Mouse (Mus musculus) embryonic facial prominence, embryonic 15.5 days (tissue): ENCODE measurements around the gene Kif19a. TPM values are rescaled to one million over a fixed set of nuclear protein-coding genes. Genes with fewer than 3 reads are reported as not detected.

Experiments used
- ATAC-seq: fragments of 200-750 bp; cut with Nextera tagmentation; 2 replicates; pipeline ENCODE4 v1.8.0; 2017; ENCODE audit warnings: low read depth, moderate TSS enrichment; ENCODE audit not compliant: insufficient number of reproducible peaks, low FRiP score, low TSS enrichment
- H3K27ac ChIP-seq: fragments of 300-500 bp; sonication (generic); replicated peaks from 2 replicates; pipeline ENCODE4 v1.5.1; 2015; ENCODE audit warnings: mild to moderate bottlenecking, inconsistent platforms
- H3K27me3 ChIP-seq: fragments of 300-500 bp; sonication (generic); 2 replicates; pipeline ENCODE4 v1.6.1; 2015; ENCODE audit warnings: inconsistent platforms
- H3K36me3 ChIP-seq: fragments of 300-500 bp; sonication (generic); 2 replicates; pipeline ENCODE4 v1.6.1; 2015; ENCODE audit warnings: mild to moderate bottlenecking, inconsistent platforms
- H3K4me1 ChIP-seq: fragments of 300-500 bp; sonication (generic); 2 replicates; pipeline ENCODE4 v1.6.1; 2015; ENCODE audit warnings: inconsistent platforms
- H3K4me2 ChIP-seq: fragments of 300-500 bp; sonication (generic); replicated peaks from 2 replicates; pipeline ENCODE4 v1.6.1; 2015; ENCODE audit warnings: mild to moderate bottlenecking, inconsistent platforms
- H3K4me3 ChIP-seq: fragments of 300-500 bp; sonication (generic); replicated peaks from 2 replicates; pipeline ENCODE4 v1.5.1; 2015; ENCODE audit warnings: mild to moderate bottlenecking, inconsistent platforms
- H3K9ac ChIP-seq: fragments of 300-500 bp; sonication (generic); 2 replicates; pipeline ENCODE4 v1.6.1; 2015; ENCODE audit warnings: inconsistent platforms
- H3K9me3 ChIP-seq: fragments of 300-500 bp; sonication (generic); replicated peaks from 2 replicates; pipeline ENCODE4 v1.6.1; 2016; ENCODE audit warnings: inconsistent platforms
- WGBS: fragments of 180-500 bp; shearing (Covaris S2); methylation state at CpG from one replicate; pipeline ENCODE4 v1.1.7; 2015; 5-methylcytosine and 5-hydroxymethylcytosine counted together
- polyA plus RNA-seq: library from polyadenylated mRNA; unstranded; fragments of >200 nt; fragmentation: Nextera tagmentation; extraction: Ambion mirVana; gene quantifications from 2 replicates; pipeline ENCODE4 v1.2.1, GENCODE M21; 2015

Kif19a gene
- polyA plus RNA-seq, 1 experiment from 2014 or later = 3.2 TPM

GRCm38 (mm10) chr11:114826686-114827085 is 61.5 kb downstream of the Kif19a start:
- Histone ChIP-seq H3K9ac (no peak overlapping the region), H3K9me3 (no peaks in the 10 kb centered on the region), H3K4me1 (peaks cover 38% of the 10 kb centered on the region), H3K27ac (no peak overlapping the region), H3K27me3 (no peaks in the 10 kb centered on the region), H3K4me2 (no peak overlapping the region), H3K4me3 (no peak overlapping the region), H3K36me3 (no peaks in the 10 kb centered on the region)
- ATAC-seq = no peak
- 42% methylated on average over 5 of the region's 5 CpGs for WGBS

- Histone ChIP-seq H3K27ac (peak overlapping the region; percentile 77), H3K27me3 (no peaks in the 10 kb centered on the region), H3K4me1 (peaks cover 20% of the 10 kb centered on the region), H3K4me3 (peak overlapping the region; percentile 27), H3K4me2 (peak overlapping the region; percentile 53), H3K9ac (peak overlapping the region; percentile 31; the same call in 1 of the 2 replicates), H3K36me3 (no peaks in the 10 kb centered on the region), H3K9me3 (no peaks in the 10 kb centered on the region)
- WGBS = 4% methylated on average over 24 of the region's 24 CpGs
- peak; percentile 78 for ATAC-seq
Measured at GRCm38 (mm10) chr11:114829499-114830432, 64.6 kb downstream of the Kif19a start.

GRCm38 (mm10) chr11:114830433-114830773 is 65.2 kb downstream of the Kif19a start:
- WGBS = 14% methylated on average over 8 of the region's 8 CpGs
- Histone ChIP-seq H3K9ac (no peak overlapping the region), H3K27ac (peak overlapping the region; percentile 77), H3K9me3 (no peaks in the 10 kb centered on the region), H3K4me1 (peaks cover 20% of the 10 kb centered on the region), H3K4me3 (peak overlapping the region; percentile 27; the same call in 1 of the 2 replicates), H3K36me3 (no peaks in the 10 kb centered on the region), H3K4me2 (peak overlapping the region; percentile 53), H3K27me3 (no peaks in the 10 kb centered on the region)
- no peak for ATAC-seq

GRCm38 (mm10) chr11:114833166-114833565 is 68.0 kb downstream of the Kif19a start:
- 62% methylated on average over 5 of the region's 5 CpGs for WGBS
- no peak for ATAC-seq
- no peaks in the 10 kb centered on the region for H3K27me3 ChIP-seq
- no peak overlapping the region for H3K9ac ChIP-seq
- no peak overlapping the region for H3K4me2 ChIP-seq
- no peaks in the 10 kb centered on the region for H3K9me3 ChIP-seq
- no peak overlapping the region for H3K27ac ChIP-seq
- no peak overlapping the region for H3K4me3 ChIP-seq
- no peaks in the 10 kb centered on the region for H3K36me3 ChIP-seq
- H3K4me1 ChIP-seq = peaks cover 20% of the 10 kb centered on the region

Other genes starting within 250 kb of the Kif19a start
- gene Rpl38, start 96.9 kb upstream of the Kif19a start, polyA plus RNA-seq = 993 and 1,020 TPM in 2 replicates
- gene Ttyh2, start 90.0 kb upstream of the Kif19a start, polyA plus RNA-seq = 31.5 and 36.4 TPM in 2 replicates
- 8.0 and 13.2 TPM in 2 replicates for gene Dnaic2, start 38.0 kb upstream of the Kif19a start, polyA plus RNA-seq
- gene Btbd17, start 30.6 kb downstream of the Kif19a start, polyA plus RNA-seq = 3.6 and 4.2 TPM in 2 replicates
- gene Gpr142, start 33.5 kb downstream of the Kif19a start, polyA plus RNA-seq = not detected in 2 replicates
- 40.4 and 45.4 TPM in 2 replicates for gene Gprc5c, start 85.8 kb downstream of the Kif19a start, polyA plus RNA-seq
- 1.6 and 1.8 TPM in 2 replicates for gene Cd300a, start 124.7 kb downstream of the Kif19a start, polyA plus RNA-seq
- gene Cd300lb, start 169.0 kb downstream of the Kif19a start, polyA plus RNA-seq = 0.49 and 0.61 TPM in 2 replicates
- gene Cd300c, start 203.8 kb downstream of the Kif19a start, polyA plus RNA-seq = not detected in 2 replicates
- gene Cd300ld, start 224.5 kb downstream of the Kif19a start, polyA plus RNA-seq = 0.28 and 0.34 TPM in 2 replicates
- gene Cd300c2, start 236.5 kb downstream of the Kif19a start, polyA plus RNA-seq = 3.8 and 5.6 TPM in 2 replicates